Mouse (Mus musculus): ENCODE data around the gene Chrm4. TPM values are rescaled to one million over a fixed set of nuclear protein-coding genes. Genes with fewer than 3 reads are reported as not detected.

The Chrm4 gene
- polyA plus RNA-seq (2021; fragmentation: Nextera tagmentation) = 2.0 and 2.4 TPM in 2 replicates
- long read RNA-seq, experiment 1, partial matches to known transcripts = 0 of 5 reads
- long read RNA-seq, experiment 1, other reads (novel, unspliced or antisense) = 2 of 5 reads
- long read RNA-seq, experiment 2, transcript Chrm4-201 (1 exons, 1,440 nt) = major isoform, 6 of 22 reads
- long read RNA-seq, experiment 2, partial matches to known transcripts = 0 of 22 reads
- long read RNA-seq, experiment 2, other reads (novel, unspliced or antisense) = 16 of 22 reads

GRCm38 (mm10) chr2:91926949-91927348 lies at the start of gene Chrm4:
Gene Chrm4, plus strand, starts transcription at chr2:91927249.

GRCm38 (mm10) chr2:91932160-91932711 lies 5.2 kb downstream of the Chrm4 start, which contains the start of gene Mdk:
Gene Mdk, minus strand, starts transcription at chr2:91932297.

GRCm38 (mm10) chr2:91945483-91945882 lies 18.4 kb downstream of the Chrm4 start, which contains the start of gene Gm9821:
Gene Gm9821, plus strand, starts transcription at chr2:91945703.

GRCm38 (mm10) chr2:91975581-91976541 lies 48.8 kb downstream of the Chrm4 start, which contains the start of gene Dgkz:
Gene Dgkz, minus strand, starts transcription at chr2:91975864.

Small RNA genes lying within 50 kb of the gene (microRNA-seq; reads per million reads assigned to microRNA genes)
- 1.7 reads per million for gene Mir6999

Other genes starting within 250 kb of the Chrm4 start
- 49.1 and 55.7 TPM in 2 replicates for gene Atg13, start 216.7 kb upstream of the Chrm4 start, polyA plus RNA-seq (2021; fragmentation: Nextera tagmentation)
- gene Harbi1, start 216.4 kb upstream of the Chrm4 start, polyA plus RNA-seq (2021; fragmentation: Nextera tagmentation) = 7.6 and 10.1 TPM in 2 replicates
- gene Ambra1, start 197.1 kb upstream of the Chrm4 start, polyA plus RNA-seq (2021; fragmentation: Nextera tagmentation) = 6.8 and 7.4 TPM in 2 replicates
- 31.8 and 57.3 TPM in 2 replicates for gene Mdk, start 5.0 kb downstream of the Chrm4 start, polyA plus RNA-seq (2021; fragmentation: Nextera tagmentation)
- gene Gm9821, start 18.5 kb downstream of the Chrm4 start, polyA plus RNA-seq (2021; fragmentation: Nextera tagmentation) = not detected in 2 replicates
- gene Dgkz, start 48.6 kb downstream of the Chrm4 start, polyA plus RNA-seq (2021; fragmentation: Nextera tagmentation) = 33.1 and 33.5 TPM in 2 replicates
- 1.3 and 1.6 TPM in 2 replicates for gene Creb3l1, start 97.3 kb downstream of the Chrm4 start, polyA plus RNA-seq (2021; fragmentation: Nextera tagmentation)
- gene Phf21a, start 165.9 kb downstream of the Chrm4 start, polyA plus RNA-seq (2021; fragmentation: Nextera tagmentation) = 15.8 and 18.5 TPM in 2 replicates